Mouse (Mus musculus) kidney, postnatal 36 days (tissue): ENCODE measurements around the gene Gm2042.
A peak's percentile ranks its signal among the peaks of the same experiment; 100 is the strongest.
"Not testable (repeated sequence)": the region's sequence is repeated elsewhere in the genome, so short reads cannot be mapped to it uniquely, and the experiment has no call there.

ENCODE experiments used
- DNase-seq, 2 experiments: peaks; one replicate each; pipeline ENCODE4 v3.0.0; 2021 to 2022; ENCODE audit warnings: mixed read lengths in 2 of 2

Gm2042 gene

DNA sequence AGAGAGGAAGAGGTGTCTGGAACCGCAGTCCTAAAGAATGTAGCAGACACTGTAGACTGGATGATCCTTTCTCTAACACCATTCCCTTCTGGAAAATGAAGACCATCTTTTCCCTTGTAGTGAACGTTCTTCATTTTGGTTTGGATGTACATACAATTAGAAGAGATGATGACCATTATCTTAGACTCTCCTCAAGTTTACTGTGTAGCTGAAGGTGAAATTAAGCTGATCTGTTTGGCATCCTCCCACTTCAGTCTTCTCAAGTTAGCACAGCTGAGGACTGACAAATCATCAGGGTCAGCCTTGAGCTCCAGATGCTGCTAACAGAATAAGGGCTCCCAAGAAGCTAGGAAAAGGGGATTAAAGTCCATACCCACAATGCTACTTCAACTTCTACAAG is at the start of gene Gm2042:
Gm2042 (plus strand) TSS at position 301 of the 400 bp plus-strand sequence.
- not testable (repeated sequence) for DNase-seq

DNA sequence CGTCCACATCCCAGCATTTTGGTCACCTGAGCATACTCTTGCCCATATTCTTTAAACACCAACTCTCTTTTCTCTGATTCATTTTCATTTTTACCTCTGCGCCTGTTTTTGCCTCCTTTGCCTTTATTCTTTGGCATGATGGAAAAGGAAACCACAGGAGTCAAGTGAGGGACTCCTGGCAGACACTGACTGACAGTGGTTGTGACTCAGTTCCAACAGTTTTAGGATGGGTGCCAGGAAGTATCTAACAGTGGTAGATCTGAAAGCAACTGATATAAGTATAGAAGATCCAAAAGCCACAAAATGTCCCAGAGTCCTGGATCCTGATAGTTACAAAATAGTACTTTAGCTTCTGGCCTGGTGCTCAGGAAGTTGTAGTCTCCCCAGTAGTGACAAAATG is 34.2 kb upstream of the Gm2042 start, which contains the start of gene Gm2035:
Gm2035 (minus strand) TSS at position 137 of the 400 bp plus-strand sequence.
- not testable (repeated sequence) for DNase-seq

- peak; percentile 2 to 3 for DNase-seq
These were observed 30.1 kb downstream of the Gm2042 start for GRCm38 (mm10) chr12:87984000-87984399.

DNA sequence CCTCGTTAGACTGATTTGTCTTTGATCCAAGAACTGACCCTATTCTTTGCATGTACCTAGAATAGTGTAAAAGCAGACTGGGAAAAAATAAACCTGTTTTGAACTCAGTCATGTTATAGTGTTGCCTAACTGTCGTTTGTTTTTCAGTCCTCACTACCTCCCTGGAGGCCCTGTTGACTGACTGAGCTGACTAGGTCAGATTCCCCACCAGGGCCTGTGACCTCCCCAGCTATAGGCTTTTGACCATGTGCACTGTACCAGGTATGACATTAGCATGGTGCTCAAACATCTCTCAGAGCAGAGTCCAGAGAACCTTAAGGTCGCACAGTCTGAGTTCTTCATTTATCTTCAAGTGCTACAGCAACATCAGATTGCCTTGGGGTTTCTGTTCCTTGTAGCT is 50.2 kb downstream of the Gm2042 start:
- not testable (repeated sequence) for DNase-seq
